Mouse (Mus musculus) megakaryocyte, embryonic 14.5 days (primary cell): ENCODE measurements at regions not wholly inside any gene's neighbourhood (a gene's known extent, or its start where the extent isn't known, plus 50 kb on each side); places are given as distances from the start of the nearest gene placed in this dataset.

Experiments used
- H3K27me3 ChIP-seq: replicated peaks from 2 replicates; pipeline ENCODE3; 2012; ENCODE audit warnings: inconsistent platforms
- H3K36me3 ChIP-seq: replicated peaks from 2 replicates; pipeline ENCODE3; 2012; ENCODE audit warnings: low read length, inconsistent platforms, mixed read lengths
- H3K4me1 ChIP-seq: 2 replicates; pipeline ENCODE4 v1.6.1; 2012; ENCODE audit warnings: inconsistent platforms
- H3K4me3 ChIP-seq: replicated peaks from 2 replicates; pipeline ENCODE3; 2012; ENCODE audit warnings: moderate library complexity, mild to moderate bottlenecking, inconsistent platforms
- H3K9me3 ChIP-seq: 2 replicates; pipeline ENCODE4 v1.6.1; 2012; ENCODE audit warnings: inconsistent platforms
- FLI1 ChIP-seq: IDR thresholded peaks from 2 replicates; pipeline ENCODE4 v1.6.1; 2012; ENCODE audit warnings: low read length, inconsistent platforms, mixed read lengths
- GATA1 ChIP-seq: IDR thresholded peaks from 3 replicates; pipeline ENCODE4 v1.6.1; 2012; ENCODE audit warnings: mixed read lengths, low read length, inconsistent platforms, borderline replicate concordance

- H3K4me3 ChIP-seq: no peak overlapping the region
- H3K4me1 ChIP-seq: no peaks in the 10 kb centered on the region
- H3K27me3 ChIP-seq: no peaks in the 10 kb centered on the region
- no peaks in the 10 kb centered on the region for H3K36me3 ChIP-seq
- H3K9me3 ChIP-seq: no peaks in the 10 kb centered on the region
- no peak for TF ChIP-seq GATA1
- no peak for TF ChIP-seq FLI1
Observed at GRCm38 (mm10) chr7:68453028-68453692, 179.5 kb downstream of the Fam169b start.

GRCm38 (mm10) chr7:68444426-68445095 lies 170.9 kb downstream of the Fam169b start:
- Histone ChIP-seq H3K27me3 (no peaks in the 10 kb centered on the region), H3K4me3 (no peak overlapping the region), H3K36me3 (no peaks in the 10 kb centered on the region), H3K9me3 (no peaks in the 10 kb centered on the region), H3K4me1 (peaks cover 4% of the 10 kb centered on the region; the same call in 1 of the 2 replicates)
- TF ChIP-seq FLI1: no peak
- no peak for TF ChIP-seq GATA1

GRCm38 (mm10) chr7:68440661-68441150 lies 167.1 kb downstream of the Fam169b start:
- no peaks in the 10 kb centered on the region for H3K9me3 ChIP-seq
- peaks cover 4% of the 10 kb centered on the region; the same call in 1 of the 2 replicates for H3K4me1 ChIP-seq
- no peak for TF ChIP-seq FLI1
- no peak for TF ChIP-seq GATA1
- H3K36me3 ChIP-seq: no peaks in the 10 kb centered on the region
- H3K27me3 ChIP-seq: no peaks in the 10 kb centered on the region
- no peak overlapping the region for H3K4me3 ChIP-seq

- Histone ChIP-seq H3K27me3 (no peaks in the 10 kb centered on the region), H3K36me3 (no peaks in the 10 kb centered on the region), H3K9me3 (no peaks in the 10 kb centered on the region), H3K4me3 (no peak overlapping the region), H3K4me1 (no peaks in the 10 kb centered on the region)
- TF ChIP-seq FLI1: no peak
- no peak for TF ChIP-seq GATA1
Observed at GRCm38 (mm10) chr7:68428946-68429345, 155.3 kb downstream of the Fam169b start.

GRCm38 (mm10) chr7:68415890-68416289 lies 142.3 kb downstream of the Fam169b start:
- H3K27me3 ChIP-seq: no peaks in the 10 kb centered on the region
- TF ChIP-seq GATA1: no peak
- TF ChIP-seq FLI1: no peak
- no peaks in the 10 kb centered on the region for H3K9me3 ChIP-seq

GRCm38 (mm10) chr7:68412786-68413185 lies 139.1 kb downstream of the Fam169b start:
- H3K4me1 ChIP-seq: no peaks in the 10 kb centered on the region
- TF ChIP-seq GATA1 (no peak), FLI1 (no peak)
- H3K36me3 ChIP-seq: no peaks in the 10 kb centered on the region
- no peak overlapping the region for H3K4me3 ChIP-seq
- H3K27me3 ChIP-seq: no peaks in the 10 kb centered on the region
- H3K9me3 ChIP-seq: no peaks in the 10 kb centered on the region

More at GRCm38 (mm10) chr7:68415890-68416289, 142.3 kb downstream of the Fam169b start:
- Histone ChIP-seq H3K4me3 (no peak overlapping the region), H3K4me1 (no peaks in the 10 kb centered on the region), H3K36me3 (no peaks in the 10 kb centered on the region)
